Mouse (Mus musculus) Muller cell, postnatal 12 days (primary cell): Measurements from ENCODE around the gene P4htm.
"Not testable (repeated sequence)": the region's sequence is repeated elsewhere in the genome, so short reads cannot be mapped to it uniquely, and the experiment has no call there.

Experiments
- DNase-seq: peaks from one replicate; pipeline ENCODE4 v3.0.0-alpha.2; 2015; ENCODE audit errors: inconsistent ontology term

P4htm gene

GRCm38 (mm10) chr9:108596998-108597764, at the start of gene P4htm:
Gene P4htm (minus strand): TSS chr9:108597667.
- peak; percentile 78 for DNase-seq

- DNase-seq = no peak
Observed at GRCm38 (mm10) chr9:108639825-108640224, 42.4 kb upstream of the P4htm start.

DNA sequence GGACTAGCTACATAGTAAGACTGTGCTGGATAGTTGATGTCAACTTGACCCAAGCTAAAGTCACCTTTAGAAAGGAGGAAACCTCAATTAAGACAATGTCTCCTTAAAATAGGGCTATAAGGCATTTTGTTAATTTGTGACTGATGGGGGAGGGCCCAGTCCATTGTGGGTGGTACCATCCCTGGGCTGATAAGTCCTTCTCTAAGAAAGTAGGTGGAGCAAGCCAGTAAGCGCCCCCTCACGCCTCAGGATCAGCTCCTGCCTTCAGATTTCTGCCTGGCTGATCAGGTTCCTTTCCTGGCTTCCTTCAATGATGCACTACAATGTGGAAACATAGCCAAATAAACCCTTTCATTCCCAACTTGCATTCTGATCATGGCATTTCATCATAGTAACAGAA, 37.9 kb upstream of the P4htm start:
- no peak for DNase-seq

GRCm38 (mm10) chr9:108633846-108634245, 36.4 kb upstream of the P4htm start:
- no peak for DNase-seq

GRCm38 (mm10) chr9:108632375-108632774, 34.9 kb upstream of the P4htm start:
- DNase-seq = no peak

GRCm38 (mm10) chr9:108631631-108632256, 34.3 kb upstream of the P4htm start:
- no peak for DNase-seq

GRCm38 (mm10) chr9:108630683-108631082, 33.2 kb upstream of the P4htm start:
- no peak for DNase-seq

DNA sequence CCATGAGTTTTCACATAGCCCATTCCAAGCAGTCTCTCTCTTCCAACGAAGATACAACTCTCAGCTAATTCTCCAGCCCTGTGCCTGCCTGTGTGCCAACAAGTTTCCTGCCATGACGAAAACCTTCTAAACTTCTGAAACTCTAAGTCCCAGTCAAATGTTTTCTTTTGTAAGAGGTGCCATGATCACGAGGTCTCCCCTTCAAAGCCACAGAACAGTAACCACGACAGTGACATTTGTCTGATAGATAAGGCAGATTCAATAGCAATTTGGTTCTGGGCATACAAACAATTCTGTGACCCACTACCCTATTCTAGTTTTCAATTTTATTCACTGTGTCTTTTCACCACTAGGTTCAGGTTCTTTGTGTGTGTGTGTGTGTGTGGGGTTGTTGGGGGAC, 30.7 kb upstream of the P4htm start:
- DNase-seq = no peak

GRCm38 (mm10) chr9:108626498-108626897, 29.0 kb upstream of the P4htm start:
- peak; percentile 38 for DNase-seq

DNA sequence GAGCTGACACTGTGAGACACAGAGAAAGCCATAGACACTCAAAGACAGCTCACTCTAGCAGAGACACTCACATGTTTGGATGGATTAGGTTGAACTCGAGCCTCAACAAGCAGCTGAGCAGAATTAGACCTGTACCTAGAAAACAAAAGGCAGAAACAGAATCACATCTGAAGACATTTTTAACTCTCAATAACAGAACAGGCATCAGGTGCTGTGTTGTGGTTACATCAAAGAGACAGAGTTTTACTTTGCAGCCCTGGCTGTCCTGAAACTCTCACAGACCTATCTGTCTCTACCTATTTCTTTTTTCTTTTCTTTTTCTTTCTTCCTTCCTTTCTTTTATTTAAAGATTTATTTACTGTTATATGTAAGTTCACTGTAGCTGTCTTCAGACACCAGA, 19.8 kb upstream of the P4htm start:
- DNase-seq = no peak

DNA sequence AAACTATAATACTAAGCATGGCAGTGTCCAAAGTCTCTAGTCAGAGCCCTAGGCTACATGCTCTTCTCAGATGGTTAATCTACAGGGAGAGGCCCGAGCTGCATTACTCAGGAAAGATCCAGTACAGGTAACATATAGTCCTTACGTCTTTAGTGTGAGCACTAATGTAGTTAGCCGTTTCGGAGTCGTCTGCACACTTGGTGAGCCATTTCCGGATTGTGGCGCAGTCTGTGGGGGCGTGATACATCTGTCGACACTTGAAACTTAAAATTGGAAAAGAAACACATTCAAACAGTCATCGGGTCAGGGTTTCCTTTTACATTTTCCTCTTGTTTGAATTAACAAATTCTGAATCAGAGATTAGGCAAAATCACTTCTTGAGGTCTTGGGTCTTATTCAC, 14.0 kb upstream of the P4htm start:
- DNase-seq = no peak

GRCm38 (mm10) chr9:108608889-108609288, 11.4 kb upstream of the P4htm start:
- DNase-seq = no peak

- DNase-seq = not testable (repeated sequence)
Observed at GRCm38 (mm10) chr9:108607929-108608328, 10.5 kb upstream of the P4htm start.

DNA sequence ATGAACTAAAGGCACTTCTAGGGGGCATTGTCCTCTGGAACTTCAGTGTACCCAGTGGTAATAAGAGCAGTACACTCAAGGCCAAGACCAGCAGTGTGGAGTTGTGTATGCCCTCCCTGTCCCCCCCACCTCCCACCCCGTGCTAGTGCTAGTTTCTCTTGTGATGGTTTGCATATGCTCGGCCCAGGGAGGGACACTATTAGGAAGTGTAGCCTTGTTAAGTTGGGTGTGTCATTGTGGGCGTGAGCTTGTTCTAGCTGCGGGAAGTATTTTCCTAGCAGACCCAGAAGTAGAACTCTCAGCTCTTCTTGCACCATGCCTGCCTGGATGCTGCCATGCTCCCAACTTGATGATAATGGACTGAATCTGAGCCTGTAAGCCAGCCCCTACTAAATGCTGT, 4.5 kb upstream of the P4htm start:
- DNase-seq = no peak

GRCm38 (mm10) chr9:108600011-108600410, 2.5 kb upstream of the P4htm start:
- DNase-seq = no peak

DNA sequence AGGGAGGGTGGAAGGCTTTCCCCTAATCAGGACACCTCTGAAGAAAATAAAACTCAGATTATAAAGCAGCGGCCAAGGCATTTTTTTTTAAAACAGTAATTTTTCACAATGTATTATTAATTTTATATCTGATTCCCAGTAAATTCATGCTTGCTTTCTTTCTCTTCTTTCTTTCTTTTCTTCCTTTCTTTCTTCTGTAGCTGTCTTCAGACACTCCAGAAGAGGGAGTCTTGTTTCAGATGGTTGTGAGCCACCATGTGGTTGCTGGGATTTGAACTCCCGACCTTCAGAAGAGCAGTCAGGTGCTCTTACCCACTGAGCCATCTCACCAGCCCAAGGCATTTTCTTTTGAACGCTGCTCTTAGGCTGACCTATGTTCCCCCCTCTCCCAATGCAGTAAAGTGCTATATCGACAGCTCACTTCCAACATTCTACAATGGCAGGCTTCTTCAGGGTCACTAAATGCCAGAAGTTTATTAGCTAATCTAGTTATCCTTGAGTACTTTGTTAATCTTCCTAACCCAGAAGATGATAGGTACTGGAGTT, 1.6 kb upstream of the P4htm start:
- peak; percentile 64 for DNase-seq

DNA sequence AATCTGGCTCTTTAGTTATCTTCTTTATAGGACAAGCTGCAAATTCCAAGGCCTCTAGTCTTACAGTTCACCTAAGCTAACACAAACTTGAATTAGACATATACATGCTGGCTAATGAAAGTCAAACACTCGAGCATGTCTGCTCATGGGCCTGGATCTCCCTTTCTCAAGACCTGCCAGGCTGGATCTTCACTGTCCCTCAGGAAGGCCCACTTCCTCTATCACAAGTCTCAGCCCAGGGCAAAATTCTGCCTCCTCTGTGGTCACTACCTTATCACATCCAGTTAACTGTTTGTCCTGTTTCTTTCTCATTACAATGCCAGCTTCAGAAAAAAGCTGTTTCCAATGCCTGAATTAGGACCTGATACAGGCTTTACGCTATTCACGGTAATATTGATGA, 3.1 kb downstream of the P4htm start:
- DNase-seq = no peak

DNA sequence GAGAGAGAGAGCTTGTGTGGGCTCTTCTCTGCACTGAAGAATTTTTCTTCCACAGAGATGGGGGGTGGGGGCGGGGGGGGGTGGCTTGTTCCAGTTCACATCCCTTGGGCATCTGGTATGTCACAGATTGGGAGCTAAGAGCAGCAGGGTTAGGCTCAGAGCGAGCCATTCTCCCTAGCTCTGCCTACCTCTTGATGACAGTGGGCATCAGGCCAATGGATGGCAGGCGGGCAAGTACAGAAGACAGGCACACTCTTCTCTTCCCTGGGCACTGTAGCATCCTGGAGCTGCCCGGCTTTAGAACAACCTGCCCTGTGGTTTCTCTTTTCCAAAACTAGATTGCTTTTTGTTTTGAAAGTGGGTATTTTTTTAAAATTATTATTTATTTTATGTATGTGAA, 6.0 kb downstream of the P4htm start:
- DNase-seq = no peak

DNA sequence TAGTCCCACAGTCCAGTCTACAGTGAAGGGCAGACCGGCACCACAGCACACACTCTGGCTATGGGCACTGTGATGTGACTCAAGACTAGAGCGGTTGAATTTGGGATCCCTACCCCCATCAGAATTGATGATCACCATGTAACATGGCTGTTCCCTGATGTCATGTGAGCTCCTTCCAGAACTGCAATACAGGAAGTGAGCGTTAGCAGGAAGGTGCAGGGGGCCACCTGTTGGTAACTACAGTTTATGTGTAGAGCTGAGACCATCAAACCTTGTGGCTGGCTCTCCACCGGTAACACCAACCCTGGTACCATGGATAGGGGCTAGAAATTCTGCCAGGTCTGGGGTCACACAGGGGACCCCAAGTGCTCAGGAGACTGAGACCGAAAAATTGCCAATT, 8.2 kb downstream of the P4htm start:
- no peak for DNase-seq

- peak; percentile 73 for DNase-seq
Observed at GRCm38 (mm10) chr9:108587571-108588180, 9.8 kb downstream of the P4htm start.

- no peak for DNase-seq
Observed at GRCm38 (mm10) chr9:108579344-108579690, 18.1 kb downstream of the P4htm start.

GRCm38 (mm10) chr9:108578545-108579343, 18.7 kb downstream of the P4htm start, which contains the start of gene Wdr6:
Gene Wdr6 (minus strand): TSS chr9:108578739.
- DNase-seq = peak; percentile 96
